Mouse (Mus musculus) liver, embryonic 16.5 days (tissue): Measurements from ENCODE around the gene Antxrl. TPM values are rescaled to one million over a fixed set of nuclear protein-coding genes. Genes with fewer than 3 reads are reported as not detected.

Source experiments
- ATAC-seq: fragments of 200-750 bp; cut with Nextera tagmentation; 2 replicates; pipeline ENCODE4 v1.8.0; 2017; ENCODE audit warnings: low read depth, mild to moderate bottlenecking, moderate number of reproducible peaks, moderate library complexity
- H3K27ac ChIP-seq: fragments of 300-500 bp; sonication (generic); 2 replicates; pipeline ENCODE4 v1.5.1; 2014; ENCODE audit warnings: mild to moderate bottlenecking, low read length
- H3K27me3 ChIP-seq: fragments of 300-500 bp; sonication (generic); 2 replicates; pipeline ENCODE4 v1.6.1; 2014; ENCODE audit warnings: low read depth, low read length, mixed read lengths; ENCODE audit not compliant: control insufficient read depth, insufficient read depth
- H3K36me3 ChIP-seq: fragments of 300-500 bp; sonication (generic); 2 replicates; pipeline ENCODE4 v1.6.1; 2014; ENCODE audit warnings: mild to moderate bottlenecking; ENCODE audit not compliant: control insufficient read depth, insufficient read depth
- H3K4me1 ChIP-seq: fragments of 300-500 bp; sonication (generic); 2 replicates; pipeline ENCODE4 v1.6.1; 2014; ENCODE audit warnings: low read depth, low read length, mixed read lengths; ENCODE audit not compliant: control insufficient read depth
- H3K4me2 ChIP-seq: fragments of 300-500 bp; sonication (generic); 2 replicates; pipeline ENCODE4 v1.6.1; 2014; ENCODE audit warnings: low read depth, low read length, mixed read lengths
- H3K4me3 ChIP-seq: fragments of 300-500 bp; sonication (generic); 2 replicates; pipeline ENCODE4 v1.5.1; 2014; ENCODE audit warnings: low read depth, mild to moderate bottlenecking, low read length
- H3K9ac ChIP-seq: fragments of 300-500 bp; sonication (generic); 2 replicates; pipeline ENCODE4 v1.6.1; 2014; ENCODE audit warnings: low read depth, low read length
- H3K9me3 ChIP-seq: fragments of 300-500 bp; sonication (generic); replicated peaks from 2 replicates; pipeline ENCODE4 v1.6.1; 2016; ENCODE audit warnings: low read length; ENCODE audit not compliant: control insufficient read depth
- WGBS: fragments of 180-500 bp; shearing (Covaris S2); extraction: QIAGEN DNeasy Blood & Tissue Kit; methylation state at CpG from one replicate; pipeline ENCODE4 v1.1.7; 2014; ENCODE audit not compliant: insufficient replicate concordance; 5-methylcytosine and 5-hydroxymethylcytosine counted together
- polyA plus RNA-seq: library from polyadenylated mRNA; unstranded; fragments of >200 nt; fragmentation: Nextera tagmentation; extraction: Ambion mirVana; gene quantifications from 2 replicates; pipeline ENCODE4 v1.2.1, GENCODE M21; 2015

Gene Antxrl
- polyA plus RNA-seq, 1 experiment from 2014 or later = not detected

DNA sequence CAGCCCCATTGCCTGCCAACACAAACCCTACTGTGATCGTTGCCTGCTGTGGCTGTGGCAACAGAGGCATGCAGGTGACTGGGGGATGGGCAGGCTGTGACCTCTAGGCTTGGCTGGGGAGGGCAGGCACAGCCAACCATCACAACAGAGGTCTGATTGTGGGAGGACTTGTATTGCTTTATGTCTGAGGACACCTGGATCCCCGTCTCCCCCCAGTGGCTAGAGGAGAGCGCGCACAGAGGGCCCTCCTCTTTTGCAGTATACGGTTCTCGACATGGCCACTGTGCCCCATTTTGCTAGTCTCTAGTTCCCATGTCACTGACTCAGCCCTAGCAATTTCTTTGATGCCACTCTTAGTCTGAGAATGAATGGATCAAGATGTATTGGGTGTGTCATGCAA is 19.2 kb downstream of the Antxrl start:
- H3K36me3 ChIP-seq = no peaks in the 10 kb centered on the region
- H3K27ac ChIP-seq = no peak overlapping the region
- H3K9ac ChIP-seq = no peak overlapping the region
- H3K27me3 ChIP-seq = no peaks in the 10 kb centered on the region
- H3K4me2 ChIP-seq = no peak overlapping the region
- H3K4me3 ChIP-seq = no peak overlapping the region
- 49% methylated on average over 6 of the region's 6 CpGs for WGBS
- ATAC-seq = no peak
- H3K4me1 ChIP-seq = no peaks in the 10 kb centered on the region
- no peaks in the 10 kb centered on the region for H3K9me3 ChIP-seq

DNA sequence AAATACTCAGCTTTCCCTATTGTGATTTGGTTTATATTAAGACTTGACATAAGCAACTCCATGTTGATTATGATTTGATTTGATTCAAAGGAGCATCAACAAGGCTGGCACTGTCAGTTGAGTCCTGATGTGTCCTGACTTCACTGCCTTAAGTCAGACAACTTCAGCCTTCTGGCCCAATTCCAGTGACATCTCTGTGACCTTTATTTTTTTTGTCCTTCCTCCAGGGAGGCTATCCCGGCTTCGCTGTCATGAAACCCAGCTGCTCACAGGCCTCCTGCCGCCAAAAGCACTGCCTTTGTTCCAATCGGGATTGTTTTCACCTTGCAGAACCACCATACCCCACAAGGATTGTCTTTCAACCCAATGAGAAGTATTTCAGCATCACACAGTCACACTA is 22.8 kb downstream of the Antxrl start:
- H3K36me3 ChIP-seq = no peaks in the 10 kb centered on the region
- no peak overlapping the region for H3K9ac ChIP-seq
- no peak for ATAC-seq
- no peak overlapping the region for H3K27ac ChIP-seq
- H3K27me3 ChIP-seq = no peaks in the 10 kb centered on the region
- WGBS = 46% methylated on average over 4 of the region's 4 CpGs
- no peak overlapping the region for H3K4me2 ChIP-seq
- no peak overlapping the region for H3K4me3 ChIP-seq
- no peaks in the 10 kb centered on the region for H3K4me1 ChIP-seq
- no peaks in the 10 kb centered on the region for H3K9me3 ChIP-seq

DNA sequence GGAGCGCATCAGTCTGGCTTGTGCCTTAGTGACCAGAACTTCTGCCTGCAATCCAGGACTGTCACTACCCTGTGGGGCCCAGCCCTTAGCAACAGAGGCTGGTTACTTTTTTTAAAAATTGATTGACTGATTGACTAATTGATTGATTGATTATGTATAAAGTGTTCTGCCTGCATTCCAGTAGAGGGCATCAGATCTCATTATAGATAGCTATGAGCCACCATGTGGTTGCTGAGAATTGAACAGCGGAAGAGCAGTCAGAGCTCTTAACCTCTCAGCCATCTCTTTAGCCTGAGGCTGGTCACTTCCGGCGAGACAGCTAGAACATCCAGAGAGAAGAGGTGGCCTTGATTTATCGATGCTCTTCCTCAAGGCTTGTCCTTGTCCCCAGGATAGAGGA is 24.7 kb downstream of the Antxrl start:
- H3K27me3 ChIP-seq = no peaks in the 10 kb centered on the region
- no peaks in the 10 kb centered on the region for H3K4me1 ChIP-seq
- ATAC-seq = no peak
- H3K9me3 ChIP-seq = no peaks in the 10 kb centered on the region
- H3K4me2 ChIP-seq = no peak overlapping the region
- no peak overlapping the region for H3K9ac ChIP-seq
- H3K27ac ChIP-seq = no peak overlapping the region
- H3K36me3 ChIP-seq = no peaks in the 10 kb centered on the region
- no peak overlapping the region for H3K4me3 ChIP-seq
- WGBS = 53% methylated on average over 5 of the region's 5 CpGs

DNA sequence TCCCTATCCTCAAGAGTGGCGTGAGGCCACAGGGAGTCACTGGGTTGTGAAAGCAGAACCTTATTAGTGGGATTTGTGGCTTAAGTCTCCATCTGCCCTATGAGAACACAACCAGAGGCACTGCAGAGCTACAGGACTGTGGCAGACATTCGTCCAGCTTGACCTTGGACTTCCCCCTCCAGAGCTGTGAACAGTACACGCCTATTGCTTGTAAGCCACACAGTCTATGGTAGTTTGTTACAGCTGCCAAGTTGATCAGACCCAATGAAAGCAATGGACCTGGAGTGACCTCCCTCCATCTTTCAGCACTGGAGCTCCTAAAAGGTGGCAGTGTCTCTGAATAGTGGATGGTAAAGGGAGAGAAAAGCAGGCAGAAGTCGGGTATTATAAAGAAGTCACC is 25.8 kb downstream of the Antxrl start:
- ATAC-seq = no peak
- H3K4me2 ChIP-seq = no peak overlapping the region
- H3K9ac ChIP-seq = no peak overlapping the region
- H3K36me3 ChIP-seq = no peaks in the 10 kb centered on the region
- no peaks in the 10 kb centered on the region for H3K27me3 ChIP-seq
- no peaks in the 10 kb centered on the region for H3K9me3 ChIP-seq
- no peaks in the 10 kb centered on the region for H3K4me1 ChIP-seq
- H3K27ac ChIP-seq = no peak overlapping the region
- 37% methylated on average over 4 of the region's 4 CpGs for WGBS
- no peak overlapping the region for H3K4me3 ChIP-seq

DNA sequence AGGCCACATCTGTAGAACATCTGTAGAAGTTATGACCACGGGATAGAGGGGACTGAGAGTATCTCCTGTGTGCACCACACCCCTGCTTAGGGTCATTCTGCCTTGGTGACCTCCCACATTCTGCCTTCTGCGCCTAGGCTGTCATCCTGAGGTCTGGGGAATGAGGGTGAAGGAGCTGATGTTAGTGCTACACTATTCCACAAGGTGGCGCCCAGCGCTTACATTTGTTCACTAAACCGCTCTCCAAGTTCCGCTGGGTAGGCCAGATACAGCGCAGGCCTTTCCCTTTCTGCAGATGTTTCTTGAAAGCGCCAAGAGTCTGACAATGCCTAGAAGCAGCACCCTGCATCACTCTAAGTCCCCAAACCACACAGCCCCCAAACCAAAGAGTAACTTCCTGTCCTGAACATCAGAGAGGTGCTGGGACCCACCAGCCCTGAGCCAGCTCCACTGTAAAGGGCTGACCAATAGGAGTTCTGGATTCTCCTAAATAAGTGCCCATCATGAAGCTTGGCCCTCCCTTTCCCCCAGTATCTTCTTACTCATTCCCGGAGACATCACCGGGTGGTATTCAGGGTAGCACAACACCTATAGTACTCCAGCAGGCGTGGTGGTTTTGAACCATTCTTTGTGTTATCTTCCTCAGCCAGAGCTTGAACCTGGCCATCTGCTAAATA is 28.0 kb downstream of the Antxrl start:
- Histone ChIP-seq H3K9me3 (no peaks in the 10 kb centered on the region), H3K9ac (no peak overlapping the region), H3K4me1 (no peaks in the 10 kb centered on the region), H3K4me3 (no peak overlapping the region), H3K27ac (no peak overlapping the region), H3K27me3 (no peaks in the 10 kb centered on the region), H3K36me3 (no peaks in the 10 kb centered on the region), H3K4me2 (no peak overlapping the region)
- no peak for ATAC-seq
- WGBS = 10% methylated on average over 11 of the region's 11 CpGs

DNA sequence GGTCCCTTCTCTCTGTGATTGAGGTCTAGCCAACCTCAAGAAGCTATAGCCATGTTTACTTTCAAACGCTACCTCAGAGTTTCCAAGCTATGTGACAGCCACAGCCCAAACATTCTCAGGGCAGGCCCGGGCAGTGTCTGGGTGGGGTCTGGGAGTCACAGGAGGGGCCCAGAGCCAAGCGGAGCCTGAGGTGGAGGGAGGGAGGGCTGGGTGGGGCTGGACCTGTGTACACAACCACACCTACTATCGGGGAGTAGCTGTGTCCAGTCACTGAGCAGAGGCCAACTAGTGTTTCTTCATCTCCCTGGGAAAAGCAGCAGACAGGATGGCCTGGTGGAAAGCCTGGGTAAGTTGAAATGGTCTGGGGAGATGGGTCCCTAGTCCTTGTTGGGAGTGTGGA is 33.2 kb downstream of the Antxrl start, which contains the start of gene Anxa8:
Anxa8 (plus strand) TSS at position 251 of the 400 bp plus-strand sequence.
- Histone ChIP-seq H3K27me3 (no peaks in the 10 kb centered on the region), H3K9ac (no peak within 1 kb of the TSS), H3K27ac (no peak within 1 kb of the TSS), H3K9me3 (no peaks in the 10 kb centered on the region), H3K36me3 (no peaks in the 10 kb centered on the region), H3K4me3 (no peak within 1 kb of the TSS), H3K4me1 (no peaks in the 10 kb centered on the region), H3K4me2 (no peak within 1 kb of the TSS)
- 46% methylated on average over 4 of the region's 4 CpGs for WGBS
- no peak for ATAC-seq

DNA sequence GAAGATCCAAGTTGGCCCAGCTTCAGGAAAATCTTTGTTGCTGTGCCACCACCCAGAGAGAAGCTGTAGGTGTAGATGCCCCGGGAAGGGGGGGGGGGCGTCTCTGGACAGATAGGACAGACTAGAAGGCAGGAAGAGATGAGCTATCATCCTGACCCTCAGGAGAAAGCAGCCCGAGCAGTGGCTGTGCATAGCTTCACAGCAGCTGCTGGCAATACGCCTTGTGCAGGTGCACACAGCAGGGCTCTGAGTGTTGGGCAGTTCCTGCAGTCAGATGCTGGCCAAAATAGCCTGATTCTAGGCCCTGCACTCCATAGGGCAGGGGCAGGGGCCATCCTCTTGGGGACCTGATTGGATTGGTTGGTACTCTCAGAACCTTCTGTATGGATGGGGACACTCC is 34.3 kb downstream of the Antxrl start:
- no peak overlapping the region for H3K27ac ChIP-seq
- no peaks in the 10 kb centered on the region for H3K36me3 ChIP-seq
- ATAC-seq = no peak
- no peaks in the 10 kb centered on the region for H3K9me3 ChIP-seq
- H3K4me1 ChIP-seq = no peaks in the 10 kb centered on the region
- H3K4me3 ChIP-seq = no peak overlapping the region
- 50% methylated on average over 4 of the region's 4 CpGs for WGBS
- no peak overlapping the region for H3K4me2 ChIP-seq
- no peaks in the 10 kb centered on the region for H3K27me3 ChIP-seq
- no peak overlapping the region for H3K9ac ChIP-seq

DNA sequence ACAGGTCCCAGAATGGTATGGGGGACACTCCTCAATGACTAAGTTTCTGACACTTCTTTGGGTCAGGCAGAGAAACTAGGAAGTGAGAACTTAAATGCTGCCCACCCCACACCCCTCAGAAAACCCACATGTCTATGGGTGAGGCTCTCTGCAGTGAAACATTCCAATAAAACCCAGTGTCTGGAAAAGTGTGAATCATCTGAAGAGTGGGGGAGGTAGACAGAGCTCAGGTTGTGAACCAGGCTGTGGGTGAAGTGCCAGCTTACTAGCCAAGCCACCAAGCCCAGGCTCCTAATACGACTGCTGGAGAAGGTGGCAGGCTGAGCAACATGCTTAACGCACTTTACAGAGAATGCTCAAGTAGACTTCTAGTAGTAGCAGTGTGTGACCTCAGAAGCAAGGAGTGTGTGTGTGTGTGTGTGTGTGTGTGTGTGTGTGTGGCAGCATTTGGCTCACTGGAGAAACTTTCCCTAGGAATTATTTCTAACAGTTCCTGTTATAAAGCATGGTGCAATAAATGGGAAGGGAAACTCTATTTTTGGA is 35.4 kb downstream of the Antxrl start:
- Histone ChIP-seq H3K9ac (no peak overlapping the region), H3K4me2 (no peak overlapping the region), H3K4me1 (no peaks in the 10 kb centered on the region), H3K27ac (no peak overlapping the region), H3K36me3 (no peaks in the 10 kb centered on the region), H3K4me3 (no peak overlapping the region), H3K9me3 (no peaks in the 10 kb centered on the region), H3K27me3 (no peaks in the 10 kb centered on the region)
- WGBS = 55% methylated on average over 2 of the region's 2 CpGs
- ATAC-seq = no peak

DNA sequence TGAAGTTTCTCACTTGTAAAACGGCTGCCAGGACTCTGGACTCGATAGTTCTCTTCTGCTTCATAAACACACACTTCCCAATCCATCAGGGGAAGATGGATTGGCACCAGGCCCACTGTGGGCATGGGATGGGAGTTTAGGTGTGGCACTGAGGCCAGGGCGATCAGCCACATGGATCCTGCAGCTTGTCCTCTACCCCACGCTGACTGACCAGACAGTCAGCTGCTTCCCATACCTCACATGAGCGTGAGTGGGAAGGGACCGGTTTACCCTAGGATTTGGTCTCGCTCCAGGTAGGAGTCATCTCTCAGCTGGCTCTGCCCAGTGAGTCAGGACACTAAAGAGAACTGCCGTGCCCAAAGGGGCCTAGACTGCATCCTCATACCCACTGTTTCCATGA is 37.3 kb downstream of the Antxrl start:
- WGBS = 69% methylated on average over 8 of the region's 8 CpGs
- Histone ChIP-seq H3K4me1 (no peaks in the 10 kb centered on the region), H3K4me3 (no peak overlapping the region), H3K36me3 (no peaks in the 10 kb centered on the region), H3K27me3 (no peaks in the 10 kb centered on the region), H3K9ac (no peak overlapping the region), H3K27ac (no peak overlapping the region), H3K4me2 (no peak overlapping the region), H3K9me3 (no peaks in the 10 kb centered on the region)
- ATAC-seq = no peak
